Mouse (Mus musculus) forebrain, embryonic 10.5 days (tissue): ENCODE data around the gene Rara. TPM values are rescaled to one million over a fixed set of nuclear protein-coding genes. Genes with fewer than 3 reads are reported as not detected.

ENCODE experiments used
- DNase-seq: peaks from one replicate; pipeline ENCODE4 v3.0.0-alpha.2; 2017; ENCODE audit warnings: low spot score; ENCODE audit errors: extremely low spot score
- H3K27ac ChIP-seq: fragments of 300-500 bp; sonication (generic); 2 replicates; pipeline ENCODE4 v1.5.1; 2016; ENCODE audit warnings: mild to moderate bottlenecking
- H3K27me3 ChIP-seq: fragments of 300-500 bp; sonication (generic); 2 replicates; pipeline ENCODE4 v1.6.1; 2016; ENCODE audit warnings: mild to moderate bottlenecking; ENCODE audit not compliant: poor library complexity, severe bottlenecking
- H3K36me3 ChIP-seq: fragments of 300-500 bp; sonication (generic); replicated peaks from 2 replicates; pipeline ENCODE4 v1.6.1; 2016; ENCODE audit warnings: mild to moderate bottlenecking, moderate library complexity
- H3K4me1 ChIP-seq: fragments of 300-500 bp; sonication (generic); 2 replicates; pipeline ENCODE4 v1.6.1; 2016
- H3K4me3 ChIP-seq: fragments of 300-500 bp; sonication (generic); 2 replicates; pipeline ENCODE4 v1.5.1; 2016; ENCODE audit warnings: mild to moderate bottlenecking, moderate library complexity
- H3K9me3 ChIP-seq: fragments of 300-500 bp; sonication (generic); 2 replicates; pipeline ENCODE4 v1.6.1; 2016; ENCODE audit warnings: mild to moderate bottlenecking, moderate library complexity
- WGBS: fragments of 180-500 bp; shearing (Covaris S2); methylation state at CpG from one replicate; pipeline ENCODE4 v1.1.7; 2016; 5-methylcytosine and 5-hydroxymethylcytosine counted together
- polyA plus RNA-seq: library from polyadenylated mRNA; unstranded; fragments of >200 nt; fragmentation: Nextera tagmentation; extraction: Ambion mirVana; gene quantifications from 2 replicates; pipeline ENCODE4 v1.2.1, GENCODE M21; 2016

The Rara gene
- polyA plus RNA-seq, 1 experiment from 2014 or later = 16.9 TPM

GRCm38 (mm10) chr11:98990866-98991265 lies 63.2 kb downstream of the Rara start:
- Histone ChIP-seq H3K36me3 (peaks cover 74% of the 10 kb centered on the region), H3K4me1 (no peaks in the 10 kb centered on the region), H3K27ac (no peak overlapping the region), H3K4me3 (no peak overlapping the region), H3K27me3 (no peaks in the 10 kb centered on the region), H3K9me3 (no peaks in the 10 kb centered on the region)
- DNase-seq = no peak
- WGBS = 82% methylated on average over 6 of the region's 6 CpGs

- Histone ChIP-seq H3K36me3 (peaks cover 100% of the 10 kb centered on the region), H3K27me3 (no peaks in the 10 kb centered on the region), H3K27ac (no peak overlapping the region), H3K4me3 (no peak overlapping the region), H3K4me1 (no peaks in the 10 kb centered on the region), H3K9me3 (no peaks in the 10 kb centered on the region)
- no peak for DNase-seq
- 95% methylated on average over 7 of the region's 7 CpGs for WGBS
These were observed 68.4 kb downstream of the Rara start for GRCm38 (mm10) chr11:98995987-98996386.

GRCm38 (mm10) chr11:98997659-98998058 lies 70.0 kb downstream of the Rara start:
- no peak overlapping the region for H3K27ac ChIP-seq
- H3K27me3 ChIP-seq = no peaks in the 10 kb centered on the region
- H3K4me1 ChIP-seq = no peaks in the 10 kb centered on the region
- H3K9me3 ChIP-seq = no peaks in the 10 kb centered on the region
- no peak for DNase-seq
- peaks cover 100% of the 10 kb centered on the region for H3K36me3 ChIP-seq
- 94% methylated on average over 4 of the region's 4 CpGs for WGBS
- H3K4me3 ChIP-seq = no peak overlapping the region

GRCm38 (mm10) chr11:98998776-98999175 lies 71.2 kb downstream of the Rara start:
- no peak overlapping the region for H3K4me3 ChIP-seq

GRCm38 (mm10) chr11:98999243-98999642 lies 71.6 kb downstream of the Rara start:
- Histone ChIP-seq H3K36me3 (peaks cover 100% of the 10 kb centered on the region), H3K9me3 (no peaks in the 10 kb centered on the region), H3K4me3 (no peak overlapping the region), H3K27me3 (no peaks in the 10 kb centered on the region), H3K4me1 (no peaks in the 10 kb centered on the region), H3K27ac (no peak overlapping the region)
- DNase-seq = no peak
- WGBS = 93% methylated on average over 11 of the region's 11 CpGs

More at GRCm38 (mm10) chr11:98998776-98999175, 71.2 kb downstream of the Rara start:
- Histone ChIP-seq H3K27me3 (no peaks in the 10 kb centered on the region), H3K27ac (no peak overlapping the region), H3K4me1 (no peaks in the 10 kb centered on the region), H3K9me3 (no peaks in the 10 kb centered on the region), H3K36me3 (peaks cover 100% of the 10 kb centered on the region)
- DNase-seq = no peak

GRCm38 (mm10) chr11:99006788-99007187 lies 79.2 kb downstream of the Rara start:
- WGBS = 95% methylated on average over 9 of the region's 9 CpGs
- no peak for DNase-seq
- Histone ChIP-seq H3K36me3 (peaks cover 100% of the 10 kb centered on the region), H3K4me3 (no peak overlapping the region), H3K9me3 (no peaks in the 10 kb centered on the region), H3K27me3 (no peaks in the 10 kb centered on the region), H3K27ac (no peak overlapping the region), H3K4me1 (no peaks in the 10 kb centered on the region)

GRCm38 (mm10) chr11:99010124-99010523 lies 82.5 kb downstream of the Rara start:
- Histone ChIP-seq H3K27me3 (no peaks in the 10 kb centered on the region), H3K4me1 (no peaks in the 10 kb centered on the region), H3K27ac (no peak overlapping the region), H3K9me3 (no peaks in the 10 kb centered on the region), H3K36me3 (peaks cover 100% of the 10 kb centered on the region), H3K4me3 (no peak overlapping the region)
- 94% methylated on average over 4 of the region's 4 CpGs for WGBS
- DNase-seq = no peak

- no peak overlapping the region for H3K4me3 ChIP-seq
- peaks cover 100% of the 10 kb centered on the region for H3K36me3 ChIP-seq
- no peak overlapping the region for H3K27ac ChIP-seq
- H3K27me3 ChIP-seq = no peaks in the 10 kb centered on the region
- no peaks in the 10 kb centered on the region for H3K4me1 ChIP-seq
- WGBS = 97% methylated on average over 5 of the region's 5 CpGs
- no peak for DNase-seq
- no peaks in the 10 kb centered on the region for H3K9me3 ChIP-seq
These were observed 83.1 kb downstream of the Rara start for GRCm38 (mm10) chr11:99010706-99011105.

GRCm38 (mm10) chr11:99013856-99014255 lies 86.2 kb downstream of the Rara start:
- Histone ChIP-seq H3K27me3 (no peaks in the 10 kb centered on the region), H3K9me3 (no peaks in the 10 kb centered on the region), H3K4me3 (no peak overlapping the region), H3K4me1 (no peaks in the 10 kb centered on the region), H3K27ac (no peak overlapping the region), H3K36me3 (peaks cover 100% of the 10 kb centered on the region)
- DNase-seq = no peak
- WGBS = 92% methylated on average over 1 of the region's 1 CpGs

GRCm38 (mm10) chr11:99019844-99020243 lies 92.2 kb downstream of the Rara start:
- 96% methylated on average over 6 of the region's 6 CpGs for WGBS
- Histone ChIP-seq H3K4me1 (peaks cover 20% of the 10 kb centered on the region), H3K27me3 (no peaks in the 10 kb centered on the region), H3K27ac (no peak overlapping the region), H3K9me3 (no peaks in the 10 kb centered on the region), H3K4me3 (no peak overlapping the region), H3K36me3 (peaks cover 79% of the 10 kb centered on the region)
- no peak for DNase-seq

GRCm38 (mm10) chr11:99022384-99022933 lies 94.8 kb downstream of the Rara start:
- DNase-seq = no peak
- Histone ChIP-seq H3K4me3 (peak overlapping the region; percentile 59), H3K36me3 (peaks cover 53% of the 10 kb centered on the region), H3K27ac (peak overlapping the region; percentile 94; the same call in 1 of the 2 replicates), H3K4me1 (peaks cover 24% of the 10 kb centered on the region), H3K9me3 (no peaks in the 10 kb centered on the region), H3K27me3 (no peaks in the 10 kb centered on the region)
- WGBS = 88% methylated on average over 5 of the region's 5 CpGs

GRCm38 (mm10) chr11:99023094-99023493 lies 95.5 kb downstream of the Rara start:
- no peaks in the 10 kb centered on the region for H3K27me3 ChIP-seq
- 11% methylated on average over 4 of the region's 4 CpGs for WGBS
- H3K36me3 ChIP-seq = peaks cover 46% of the 10 kb centered on the region
- peak overlapping the region; percentile 59 for H3K4me3 ChIP-seq
- H3K27ac ChIP-seq = peak overlapping the region; percentile 94
- no peak for DNase-seq
- peaks cover 24% of the 10 kb centered on the region for H3K4me1 ChIP-seq
- no peaks in the 10 kb centered on the region for H3K9me3 ChIP-seq

- WGBS = under 1% methylated on average over 54 of the region's 54 CpGs
- Histone ChIP-seq H3K4me3 (peak within 1 kb of the TSS; percentile 59), H3K4me1 (peaks cover 24% of the 10 kb centered on the region), H3K36me3 (peaks cover 40% of the 10 kb centered on the region), H3K27me3 (no peaks in the 10 kb centered on the region), H3K9me3 (no peaks in the 10 kb centered on the region), H3K27ac (peak within 1 kb of the TSS; percentile 94)
- peak; percentile 93 for DNase-seq
These were observed 96.2 kb downstream of the Rara start, which contains the start of gene Top2a for GRCm38 (mm10) chr11:99023500-99024467. TSS of gene Top2a (minus strand) at chr11:99024189.
